Mouse (Mus musculus) frontal cortex, postnatal 36 days (tissue): ENCODE measurements around the gene 3425401B19Rik.
A peak's percentile ranks its signal among the peaks of the same experiment; 100 is the strongest.

Source experiments
- DNase-seq, 2 experiments: peaks; one replicate each; pipeline ENCODE4 v3.0.0; 2022; ENCODE audit warnings: low spot score in 2 of 2

The 3425401B19Rik gene

GRCm38 (mm10) chr14:32659781-32660180 is 25.3 kb downstream of the 3425401B19Rik start:
- DNase-seq, result no peak

DNA sequence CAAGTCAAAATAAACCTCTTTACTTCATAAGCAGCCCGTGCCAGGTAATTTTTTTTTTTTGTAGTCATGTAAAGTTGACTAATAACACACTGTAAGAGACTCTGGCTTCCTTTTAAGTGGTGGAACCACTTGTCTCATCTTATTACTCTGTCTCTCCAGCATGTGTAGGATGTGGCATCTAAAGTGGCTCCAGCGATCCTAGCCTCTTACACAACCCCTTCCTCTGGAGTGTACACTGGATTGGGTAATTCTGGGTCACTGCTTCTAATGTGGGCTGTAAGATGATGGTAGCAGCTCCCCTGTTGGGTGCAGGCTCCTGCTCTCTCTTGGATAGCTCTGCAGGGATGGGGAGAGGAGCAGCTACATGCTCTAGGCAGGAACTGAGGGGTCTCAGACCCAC is 46.6 kb downstream of the 3425401B19Rik start:
- DNase-seq, result no peak

DNA sequence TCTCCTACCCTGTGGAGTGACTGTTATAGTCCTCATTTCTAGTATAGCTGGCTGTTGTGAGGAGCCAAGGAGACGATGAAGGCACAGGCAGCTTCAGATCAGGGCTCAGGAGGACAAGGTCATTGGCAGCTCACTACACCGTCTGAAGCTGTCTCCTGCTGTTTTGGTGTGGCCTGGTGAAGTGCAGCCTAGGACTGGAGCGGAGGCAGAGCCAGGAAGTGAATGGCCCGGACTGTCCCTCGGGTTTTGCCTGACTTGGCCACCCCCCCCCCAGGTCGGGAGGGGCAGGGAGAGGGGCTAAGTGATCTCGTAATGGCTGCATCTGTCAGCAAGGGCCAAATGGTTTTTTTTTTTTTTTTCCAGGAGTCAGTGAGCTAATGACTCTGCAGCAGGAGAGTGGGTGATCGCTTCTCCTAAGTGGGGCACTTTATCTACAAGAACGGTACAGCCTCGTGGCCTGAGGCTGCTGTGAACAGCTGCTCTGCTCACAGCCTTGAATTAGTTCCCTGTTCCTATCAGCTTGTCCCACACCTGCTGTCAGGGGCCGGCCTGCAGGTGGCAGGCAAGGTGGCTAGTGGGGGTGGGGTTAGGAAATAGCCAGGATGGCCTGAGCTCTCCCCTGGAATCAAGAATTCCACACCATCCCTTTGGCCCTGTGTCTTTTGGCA is 50.9 kb downstream of the 3425401B19Rik start:
- DNase-seq, result no peak

GRCm38 (mm10) chr14:32632908-32633600 is 52.0 kb downstream of the 3425401B19Rik start:
- no peak for DNase-seq

- DNase-seq, result no peak
Measured at GRCm38 (mm10) chr14:32628584-32628983, 56.5 kb downstream of the 3425401B19Rik start.

DNA sequence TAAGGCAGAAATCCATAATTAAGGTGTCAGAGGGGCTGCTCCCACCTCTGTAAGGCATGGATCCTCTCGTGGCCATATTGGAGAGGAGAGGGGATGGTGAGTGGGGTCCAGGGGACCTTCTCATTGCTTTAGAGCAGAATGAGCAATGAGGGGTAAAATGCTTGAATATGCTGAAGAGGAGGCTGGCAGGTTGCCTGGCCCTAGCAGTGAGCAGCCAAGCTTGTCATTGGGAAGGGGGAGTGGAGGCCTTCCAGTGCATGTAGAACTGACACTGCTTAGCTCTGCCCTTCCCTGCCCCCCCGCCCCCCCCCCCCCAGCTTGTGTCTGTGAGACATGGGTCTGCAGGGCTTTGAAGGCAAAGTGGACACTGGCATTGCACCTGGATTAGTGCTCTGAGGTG is 57.8 kb downstream of the 3425401B19Rik start:
- DNase-seq, result no peak

DNA sequence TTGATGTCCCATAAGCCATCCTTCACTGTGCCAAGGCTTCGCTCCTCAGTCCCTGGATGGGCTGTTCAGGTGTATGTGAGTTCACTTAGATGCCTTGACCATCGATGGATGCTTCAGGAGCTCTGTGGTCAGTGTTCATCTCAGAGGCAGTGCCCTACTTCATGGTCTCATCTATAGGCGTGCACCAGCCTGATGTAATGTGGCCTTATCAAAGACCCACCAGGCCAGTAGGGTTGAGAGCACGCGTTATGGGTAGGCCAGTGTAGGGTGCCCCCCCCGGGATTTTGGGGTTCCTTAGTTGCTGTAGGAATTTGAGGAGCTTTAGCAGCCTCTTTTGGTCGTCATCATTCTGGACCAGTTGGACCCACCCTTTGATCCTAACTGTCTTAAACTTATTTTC is 60.3 kb downstream of the 3425401B19Rik start:
- DNase-seq, result no peak

DNA sequence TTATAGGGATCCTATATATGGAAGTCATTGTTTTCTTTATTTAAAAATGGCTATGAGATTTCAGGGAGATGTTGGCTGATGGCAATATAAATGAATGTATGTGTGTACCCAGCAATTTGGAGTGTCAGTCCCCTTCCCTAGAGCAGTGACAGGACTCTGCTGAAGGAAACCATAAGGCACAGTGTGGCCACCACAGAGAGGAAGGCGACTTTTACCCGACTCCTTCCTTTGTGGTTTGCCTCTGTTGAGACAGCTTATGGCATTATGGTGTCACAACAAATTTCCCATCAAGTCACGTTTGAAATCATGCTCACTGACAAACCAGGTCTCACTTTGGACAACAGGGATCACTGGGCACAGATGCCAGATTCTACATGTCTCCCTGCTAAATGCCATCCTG is 60.8 kb downstream of the 3425401B19Rik start:
- DNase-seq, result no peak

DNA sequence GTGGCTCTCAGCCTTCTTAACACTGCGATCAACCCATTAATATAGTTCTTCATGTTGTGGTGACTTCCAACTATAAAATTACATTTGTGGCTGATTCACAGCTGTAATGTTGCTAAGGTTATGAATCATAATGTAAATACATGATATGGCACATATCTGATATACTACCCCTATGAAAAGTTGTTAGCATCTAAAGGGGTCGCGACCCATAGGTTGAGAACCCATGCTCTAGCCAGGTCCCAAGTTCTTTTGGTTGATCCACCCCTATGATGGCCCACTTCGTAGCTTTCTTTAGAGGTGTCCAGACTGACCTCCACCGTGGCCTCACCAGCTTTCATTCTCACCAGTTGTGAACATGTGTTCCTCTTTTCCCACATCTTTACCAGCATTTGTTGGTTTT is 67.8 kb downstream of the 3425401B19Rik start:
- DNase-seq, result no peak

- peak; percentile 37 to 52 for DNase-seq
Measured at GRCm38 (mm10) chr14:32609392-32609791, 75.7 kb downstream of the 3425401B19Rik start.
